Mouse (Mus musculus): Measurements from ENCODE around the gene Gm45261. TPM values are rescaled to one million over a fixed set of nuclear protein-coding genes. Genes with fewer than 3 reads are reported as not detected.

Gene Gm45261
- polyA plus RNA-seq, 1 experiment from 2014 or later = not detected

DNA sequence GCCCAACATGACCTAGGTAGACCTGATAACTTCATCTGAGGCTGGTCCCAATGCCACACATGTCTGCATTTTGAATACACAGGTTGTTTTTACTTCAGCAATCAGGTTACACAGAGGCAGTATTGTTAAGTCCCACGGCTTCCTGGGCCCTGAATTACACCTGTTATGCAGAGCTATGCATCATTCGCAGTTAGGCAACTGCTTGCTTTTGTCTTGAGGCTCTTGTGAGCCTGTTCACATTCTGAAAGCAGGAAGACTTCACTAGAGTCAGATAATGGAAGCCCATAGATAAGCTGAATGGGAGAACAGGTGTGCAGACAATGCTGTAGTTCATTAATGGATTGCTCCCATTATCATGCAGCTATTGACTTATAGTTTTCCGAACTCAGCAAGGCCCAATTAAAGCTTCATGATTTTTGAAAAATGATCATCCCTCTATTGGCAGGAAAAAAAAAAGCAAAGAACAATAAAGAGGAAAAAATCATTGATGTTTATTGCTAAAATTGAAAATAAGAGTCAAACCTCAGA, 57.8 kb downstream of the Gm45261 start:
- H3K4me1 ChIP-seq (replicated peaks; ENCODE audit: control insufficient read depth, insufficient read depth, low read length) = no peaks in the 10 kb centered on the region
- H3K36me3 ChIP-seq (ENCODE audit: control insufficient read depth, insufficient read depth, low read length) = no peaks in the 10 kb centered on the region
- no peak for ATAC-seq (replicated peaks; ENCODE audit: low FRiP score)
- no peak overlapping the region for H3K4me3 ChIP-seq (ENCODE audit: low read depth, low read length)
- no peak for DNase-seq (ENCODE audit: low spot score)
- H3K9me3 ChIP-seq (ENCODE audit: control insufficient read depth, low read length) = no peaks in the 10 kb centered on the region
- no peak overlapping the region for H3K9ac ChIP-seq (ENCODE audit: low read depth, low read length)
- H3K27me3 ChIP-seq (replicated peaks; ENCODE audit: control insufficient read depth, insufficient read depth, low read length) = no peaks in the 10 kb centered on the region
- H3K4me2 ChIP-seq = no peak overlapping the region
- 78% methylated on average over 3 of the region's 3 CpGs for WGBS
- no peak overlapping the region for H3K27ac ChIP-seq (ENCODE audit: low read depth, low read length)

DNA sequence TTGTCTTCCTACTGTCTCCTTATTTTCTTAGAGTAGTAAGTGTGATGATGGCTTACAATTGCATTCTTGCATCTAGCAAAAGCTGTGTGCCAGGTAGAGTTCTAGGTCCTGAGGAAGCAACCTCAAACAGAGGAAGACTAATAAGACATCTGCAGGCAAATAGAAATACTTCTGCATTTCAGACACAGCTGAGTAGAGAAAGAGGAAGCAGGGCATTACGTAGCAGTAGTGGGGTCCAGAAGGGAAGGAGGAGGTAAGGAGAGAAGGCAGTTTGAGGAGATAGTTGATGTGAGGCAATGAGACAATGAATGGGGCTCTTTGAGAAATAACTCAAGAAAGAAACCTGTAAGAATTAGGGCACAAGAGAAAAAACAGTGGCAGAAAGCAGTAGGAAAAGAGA, 59.3 kb downstream of the Gm45261 start:
- Histone ChIP-seq H3K4me3 (ENCODE audit: low read depth, low read length) (no peak overlapping the region), H3K27ac (ENCODE audit: low read depth, low read length) (no peak overlapping the region), H3K9me3 (ENCODE audit: control insufficient read depth, low read length) (no peaks in the 10 kb centered on the region), H3K9ac (ENCODE audit: low read depth, low read length) (no peak overlapping the region), H3K4me2 (no peak overlapping the region), H3K36me3 (ENCODE audit: control insufficient read depth, insufficient read depth, low read length) (no peaks in the 10 kb centered on the region), H3K27me3 (replicated peaks; ENCODE audit: control insufficient read depth, insufficient read depth, low read length) (no peaks in the 10 kb centered on the region), H3K4me1 (replicated peaks; ENCODE audit: control insufficient read depth, insufficient read depth, low read length) (no peaks in the 10 kb centered on the region)
- DNase-seq (ENCODE audit: low spot score) = no peak
- WGBS = 31% methylated on average over 1 of the region's 1 CpGs
- ATAC-seq (replicated peaks; ENCODE audit: low FRiP score) = no peak

Other genes starting within 250 kb of the Gm45261 start
- gene Fam124b, start 243.0 kb downstream of the Gm45261 start, polyA plus RNA-seq (2014; fragmentation: Nextera tagmentation; extraction: Ambion mirVana) = 0.08 TPM in 1 of 2 replicates, not detected in the other
- 33.5 and 35.7 TPM in 2 replicates for gene Cul3, start 121.0 kb downstream of the Gm45261 start, polyA plus RNA-seq (2014; fragmentation: Nextera tagmentation; extraction: Ambion mirVana)